Mouse (Mus musculus) ovary, adult 18-20 months (tissue): Measurements from ENCODE around the gene Rps26.
A peak's percentile ranks its signal among the peaks of the same experiment; 100 is the strongest.

Source experiments
- DNase-seq: peaks from one replicate; pipeline ENCODE4 v3.0.0; 2022; ENCODE audit warnings: low spot score, mixed read lengths

The Rps26 gene

DNA sequence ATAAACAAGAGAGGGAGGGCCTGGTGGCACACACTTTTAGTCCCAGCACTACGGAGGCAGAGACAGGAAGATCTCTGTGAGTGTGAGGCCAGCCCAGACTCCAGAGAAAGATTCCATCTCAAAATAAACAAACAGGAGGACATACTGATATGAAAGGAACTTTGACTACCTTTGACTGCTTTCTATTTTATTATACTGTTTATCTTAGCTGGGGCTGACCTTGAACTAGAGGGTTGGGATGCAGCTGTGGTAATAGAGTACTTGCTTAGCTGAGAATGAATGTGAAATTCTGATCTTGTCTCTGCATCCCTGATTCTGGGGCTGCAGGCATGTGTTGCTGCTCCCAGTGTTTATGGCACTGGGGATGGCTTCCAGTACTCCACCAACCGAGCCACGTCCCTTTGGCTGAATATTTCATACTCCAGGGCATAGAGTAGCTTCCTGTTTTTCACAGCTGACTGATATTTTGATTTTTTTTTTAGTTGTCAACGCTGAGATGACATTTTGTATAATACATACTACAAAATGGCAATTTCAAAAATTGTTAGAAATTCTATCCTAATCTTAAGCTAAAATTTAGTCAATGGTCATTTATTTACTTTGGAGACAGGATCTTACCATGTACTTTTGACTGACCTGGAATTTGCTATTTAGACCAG, 23.9 kb downstream of the Rps26 start:
- DNase-seq: no peak

DNA sequence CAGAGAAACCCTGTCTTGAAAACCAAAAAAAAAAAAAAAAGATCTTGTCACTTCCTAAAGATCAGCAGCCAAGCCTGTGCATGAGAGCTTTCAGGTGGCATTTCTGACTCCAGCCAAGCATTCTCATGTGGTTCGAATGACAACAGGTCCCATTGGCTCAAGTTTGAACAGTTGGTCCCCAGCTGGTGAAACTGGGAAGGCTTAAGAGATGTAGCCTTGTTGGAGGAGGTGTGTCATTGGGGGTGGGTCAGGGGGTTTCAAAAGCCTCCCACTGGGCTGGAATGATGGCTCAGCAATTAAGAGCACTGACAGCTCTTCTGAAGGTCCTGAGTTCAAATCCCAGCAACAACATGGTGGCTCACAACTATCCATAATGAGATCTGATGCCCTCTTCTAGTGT, 25.0 kb downstream of the Rps26 start:
- DNase-seq: no peak

DNA sequence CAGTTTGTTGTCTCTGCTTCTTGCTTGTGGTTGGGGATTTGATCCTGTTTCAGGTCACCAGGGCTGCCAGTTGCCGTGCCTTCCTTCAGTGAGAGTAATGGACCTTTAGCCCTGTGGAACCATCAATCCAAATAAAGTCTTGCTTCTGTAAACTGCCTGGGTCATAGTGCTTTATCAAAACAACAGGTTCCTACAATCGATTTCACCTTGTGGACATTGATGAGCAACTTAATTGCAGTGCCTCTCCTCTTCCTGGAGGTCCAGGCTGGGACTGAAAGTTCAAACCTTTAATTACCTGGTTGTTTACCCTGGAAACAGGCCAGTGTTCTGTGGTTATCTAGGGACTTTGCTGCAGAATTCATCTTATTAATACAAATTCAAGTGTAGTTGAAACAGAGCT, 28.1 kb downstream of the Rps26 start:
- no peak for DNase-seq

DNA sequence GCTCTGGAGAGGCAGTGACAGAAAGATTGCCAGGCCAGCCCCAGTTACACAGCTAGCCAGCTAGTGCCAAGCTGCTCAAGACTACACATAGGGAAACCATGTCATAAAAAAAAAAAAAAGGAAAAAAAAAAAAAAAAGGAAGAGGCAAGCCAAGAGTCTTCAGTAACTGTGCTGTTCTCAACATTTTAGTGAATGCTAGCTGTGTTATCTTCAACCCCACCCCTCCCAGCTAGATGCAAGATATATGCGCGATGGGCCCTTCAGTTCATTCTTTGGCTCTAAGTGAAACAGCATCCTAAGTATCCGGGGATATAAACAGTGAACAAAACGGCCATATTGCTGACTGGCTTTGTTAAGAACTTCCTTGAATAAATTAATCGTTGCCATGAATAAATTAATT, 33.8 kb downstream of the Rps26 start:
- DNase-seq: no peak

DNA sequence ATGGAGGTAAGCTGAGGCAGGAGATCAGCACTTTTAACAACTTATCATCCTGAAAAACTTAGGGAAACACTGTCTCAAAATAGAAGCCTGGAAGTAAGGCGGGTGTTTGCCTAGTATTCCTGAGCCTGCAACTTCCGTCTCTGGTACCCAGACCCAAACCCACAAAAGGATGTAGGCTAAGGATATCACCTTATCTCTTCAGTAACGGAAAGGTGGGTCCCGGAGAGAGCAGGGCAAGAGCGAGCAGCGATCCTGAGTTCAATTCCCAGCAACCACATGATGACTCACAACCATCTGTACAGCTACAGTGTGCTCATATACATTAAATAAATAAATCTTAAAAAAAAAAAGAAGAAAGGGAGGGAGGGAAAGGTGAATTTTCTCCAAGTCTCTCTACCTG, 35.1 kb downstream of the Rps26 start:
- no peak for DNase-seq

DNA sequence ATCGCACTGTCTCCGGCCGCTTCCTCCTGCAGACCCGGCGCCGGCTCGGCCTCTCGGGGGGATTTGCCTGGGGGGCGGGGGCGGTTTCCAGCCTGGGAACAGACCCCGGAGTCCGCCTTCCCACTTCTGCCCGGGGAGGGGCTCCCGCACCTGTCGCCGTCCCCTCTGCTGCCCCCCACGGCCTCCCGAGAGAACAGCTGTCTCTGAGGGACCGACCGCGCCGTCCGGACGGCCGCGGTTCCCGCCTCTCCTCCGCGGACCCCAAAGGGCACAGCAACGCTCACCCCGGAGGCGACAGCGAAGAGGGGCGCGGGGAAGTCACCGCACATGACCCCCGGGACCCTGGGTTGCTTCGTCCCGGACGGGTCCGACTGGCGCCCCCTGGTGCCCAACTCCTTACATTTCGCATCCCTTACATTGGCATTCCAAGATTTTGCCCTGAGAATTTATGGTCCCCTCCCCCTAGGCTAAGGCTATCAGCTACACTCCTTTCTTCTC, 36.3 kb downstream of the Rps26 start:
- no peak for DNase-seq

DNA sequence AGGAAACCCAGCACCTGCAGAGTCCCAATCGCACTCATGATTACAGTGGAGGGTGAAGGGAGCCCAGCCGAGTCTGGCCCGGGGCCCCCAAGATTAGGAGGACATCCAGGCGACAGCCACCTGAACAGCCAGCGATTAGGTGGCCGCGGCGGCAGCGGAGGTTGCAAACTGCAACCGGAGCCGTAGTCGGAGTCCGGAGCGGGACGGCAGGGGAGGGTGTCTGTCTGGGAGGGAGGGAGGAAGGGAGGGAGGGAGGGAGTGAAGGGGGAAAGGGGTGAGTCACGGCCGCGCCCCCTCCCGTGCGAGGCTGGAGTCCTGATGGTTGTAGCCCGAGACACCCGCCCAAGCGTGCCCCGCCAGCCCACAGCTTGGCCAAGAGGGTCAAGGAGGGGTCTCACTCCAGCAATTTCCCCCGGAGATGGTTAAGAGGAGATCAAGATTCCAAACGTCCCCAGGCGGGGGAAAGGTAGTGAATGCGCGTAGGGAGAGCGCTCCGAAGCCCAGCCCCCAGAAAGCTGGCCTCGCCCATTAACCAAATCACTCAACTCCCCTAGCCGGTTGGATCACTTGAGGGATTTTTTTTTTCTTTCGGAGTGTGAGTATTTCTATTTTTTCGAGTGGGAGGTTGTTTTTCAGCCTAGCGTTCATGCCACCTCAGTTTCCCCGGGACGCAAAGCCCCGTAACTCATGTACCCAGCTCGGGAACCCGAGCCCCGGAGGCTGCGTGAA, 36.9 kb downstream of the Rps26 start, which contains the start of gene Erbb3:
Gene Erbb3 (minus strand): TSS at position 189 of the 729 bp plus-strand sequence.
- peak; percentile 23 for DNase-seq

DNA sequence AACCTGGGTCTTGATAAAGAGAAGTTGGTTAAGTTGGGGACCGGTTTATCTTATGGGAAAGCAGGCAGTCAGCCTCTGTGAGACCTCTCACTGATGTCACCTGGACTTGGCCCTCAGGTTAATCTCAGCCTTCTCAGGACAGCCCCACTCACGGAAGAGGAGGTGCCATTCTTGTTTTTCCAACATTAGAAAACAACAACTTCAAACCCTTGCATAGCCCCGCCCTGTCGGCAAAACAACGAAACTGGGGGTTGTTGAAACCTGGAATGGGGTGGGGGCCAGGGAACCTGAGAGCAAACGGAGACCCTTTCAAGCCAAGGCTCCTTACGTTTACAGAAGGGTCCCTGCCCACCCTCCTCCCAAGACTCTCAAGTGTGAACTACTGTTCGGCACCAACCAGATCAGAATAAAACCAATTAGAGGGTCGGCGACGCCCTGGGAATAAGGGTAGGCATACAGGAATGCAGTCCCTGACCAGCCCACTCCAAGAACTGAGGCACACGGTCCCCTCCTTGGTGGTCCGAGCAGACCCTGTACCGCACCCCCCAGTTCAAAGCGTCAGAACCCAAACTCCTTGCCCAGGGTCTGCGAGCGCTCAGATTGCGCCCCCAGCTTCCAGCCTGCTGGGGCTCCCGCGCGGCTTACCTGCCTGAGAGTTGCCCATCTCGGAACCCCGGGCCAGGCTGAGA, 37.6 kb downstream of the Rps26 start:
- DNase-seq: no peak

DNA sequence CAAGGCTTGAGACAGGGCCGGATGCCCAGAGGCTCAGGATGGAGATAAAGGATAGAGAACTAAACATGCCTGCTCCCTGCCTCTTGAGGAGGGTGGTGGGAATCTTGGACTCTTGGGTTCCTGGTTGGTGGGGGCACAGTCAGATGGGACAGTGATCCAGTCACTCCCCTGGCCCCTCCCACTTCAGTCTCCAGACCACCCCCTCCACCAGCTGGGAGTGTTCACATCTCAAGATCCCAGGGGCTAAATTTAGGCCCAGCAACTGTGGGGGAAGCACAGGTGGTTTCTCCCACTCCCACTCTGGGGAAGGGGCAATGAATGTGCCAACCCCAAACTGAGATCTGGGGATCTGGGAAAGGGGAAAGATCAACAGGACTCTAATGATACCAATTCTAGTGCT, 38.4 kb downstream of the Rps26 start:
- no peak for DNase-seq

DNA sequence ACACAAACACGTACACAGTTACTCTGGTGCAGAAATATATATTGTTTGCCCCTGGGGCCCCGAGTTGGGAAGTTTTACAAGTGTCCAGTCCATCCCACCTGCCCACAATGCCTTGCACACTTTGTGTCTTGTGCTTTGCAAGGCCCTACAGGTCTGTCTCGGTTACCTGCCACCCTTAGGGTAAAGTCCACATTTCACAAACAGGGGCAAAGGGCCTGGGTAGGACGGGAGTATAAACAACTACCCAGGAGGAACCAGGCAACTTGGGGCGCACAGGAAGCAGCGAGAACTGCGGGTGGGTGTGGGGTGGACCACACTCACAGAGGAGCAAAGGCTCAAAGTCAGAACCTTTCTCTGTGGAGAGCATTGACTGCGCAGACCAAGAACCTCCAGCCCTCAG, 38.9 kb downstream of the Rps26 start:
- no peak for DNase-seq

DNA sequence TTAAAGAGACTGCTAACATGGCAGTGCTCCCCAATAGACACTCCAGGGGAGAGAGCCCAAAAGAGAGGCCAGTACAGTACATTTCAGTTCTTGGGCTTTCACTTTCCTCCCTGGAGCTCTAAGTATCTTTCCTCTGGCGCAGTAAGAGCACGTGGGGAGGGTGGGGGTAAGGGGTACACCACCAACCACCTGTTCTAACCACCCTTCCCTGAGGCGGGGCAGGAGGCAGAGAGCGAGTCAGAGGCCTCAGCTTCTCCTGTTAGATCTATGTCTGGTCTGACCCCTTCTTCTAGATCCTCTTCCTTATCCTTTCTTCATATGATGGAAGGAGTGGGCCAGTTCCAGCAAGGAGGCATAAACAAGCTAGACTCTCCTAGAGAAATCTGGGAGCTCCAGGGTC, 39.4 kb downstream of the Rps26 start:
- no peak for DNase-seq

DNA sequence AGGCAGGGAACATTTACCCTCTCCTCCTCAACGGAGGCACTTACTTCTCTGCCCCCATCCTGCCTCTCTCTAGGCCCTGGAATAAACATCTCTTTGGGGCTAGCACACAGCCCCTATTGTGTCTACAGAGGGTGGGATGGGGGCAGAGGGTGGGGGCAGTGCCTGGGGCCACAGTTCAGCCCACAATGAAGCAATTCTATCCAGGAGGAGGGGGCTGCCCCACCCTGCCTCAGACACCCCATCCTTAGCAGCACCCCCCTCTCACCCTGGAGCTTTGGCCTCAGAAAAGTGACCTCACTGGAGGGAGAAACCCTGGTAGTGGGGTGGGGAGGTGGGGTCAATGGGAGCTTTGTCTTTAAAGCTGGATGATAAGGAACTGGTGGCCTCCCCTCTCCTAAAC, 40.0 kb downstream of the Rps26 start:
- no peak for DNase-seq

DNA sequence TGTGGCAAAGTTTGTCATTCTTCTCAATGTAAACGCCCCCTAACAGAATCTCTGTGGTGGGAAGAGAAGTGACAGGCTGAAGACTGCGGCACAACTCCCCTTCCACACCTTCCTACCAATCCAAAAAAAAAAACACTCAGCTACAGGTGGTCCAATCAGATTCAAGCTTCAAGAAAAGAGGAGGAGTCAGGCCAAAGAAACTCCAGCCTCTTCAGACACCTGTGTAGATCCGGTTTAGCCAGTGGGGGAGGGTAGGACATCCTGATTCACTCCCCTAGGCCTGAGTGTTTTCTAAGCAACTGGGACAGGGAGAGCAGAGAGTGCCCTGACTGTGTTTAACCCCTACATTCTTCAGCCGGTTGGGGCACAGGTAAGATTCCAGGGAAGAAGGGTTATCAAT, 42.2 kb downstream of the Rps26 start:
- DNase-seq: no peak

DNA sequence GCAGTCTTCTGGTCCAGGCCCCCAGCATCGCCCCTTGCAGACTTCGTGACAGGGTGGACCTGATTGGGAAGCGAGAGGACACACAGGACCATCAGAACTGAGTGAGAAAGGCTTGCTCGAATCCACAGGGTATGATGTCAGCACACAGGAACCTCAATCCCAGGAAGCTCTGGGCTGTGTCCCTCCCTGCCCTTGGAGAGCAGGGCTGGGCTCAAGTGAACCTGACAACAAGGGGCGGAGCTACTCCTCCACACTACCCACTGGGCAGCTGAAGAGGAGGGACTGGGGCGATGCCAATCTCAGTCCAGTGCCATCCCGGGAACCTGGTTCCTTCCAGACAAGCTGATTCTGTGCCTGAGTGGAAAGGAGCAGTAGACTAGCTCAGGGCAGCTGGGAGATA, 42.9 kb downstream of the Rps26 start:
- DNase-seq: peak; percentile 75

DNA sequence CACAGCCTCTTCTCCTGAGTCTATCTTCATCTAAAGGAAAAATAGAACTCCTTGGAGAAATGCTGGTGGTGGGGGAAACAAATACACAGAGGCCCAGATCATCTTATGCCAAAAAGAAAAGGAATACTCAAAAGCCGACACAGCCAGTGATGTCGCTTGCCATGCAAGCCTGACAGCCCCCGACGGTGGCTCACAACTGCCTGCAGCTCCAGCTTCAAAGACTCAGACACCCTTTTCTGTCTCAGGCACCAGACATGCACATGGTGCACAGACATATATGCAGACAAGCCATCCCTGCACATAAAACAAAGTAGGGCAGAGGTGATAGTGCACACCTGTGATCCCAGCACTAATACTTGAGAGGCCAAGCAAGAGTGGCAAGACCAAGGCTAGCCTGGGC, 46.8 kb downstream of the Rps26 start:
- DNase-seq: no peak

DNA sequence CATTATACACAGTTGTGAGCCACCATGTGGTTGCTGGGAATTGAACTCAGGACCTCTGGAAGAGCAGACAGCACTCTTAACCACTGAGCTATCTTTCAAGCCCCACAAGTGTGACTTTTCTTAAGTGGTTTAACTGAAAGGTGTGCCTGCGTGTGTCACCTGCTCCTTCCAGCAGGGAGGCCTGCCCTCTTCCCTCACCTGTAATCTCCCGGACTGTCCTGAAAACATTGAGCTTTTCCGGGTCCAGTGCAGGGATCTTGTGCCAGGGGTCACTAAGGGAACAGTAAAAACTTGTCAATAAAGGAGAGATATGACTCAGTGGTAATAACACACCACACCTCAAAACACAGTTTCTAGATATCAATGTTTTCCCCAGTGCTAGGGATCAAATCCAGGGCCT, 47.2 kb downstream of the Rps26 start:
- no peak for DNase-seq

DNA sequence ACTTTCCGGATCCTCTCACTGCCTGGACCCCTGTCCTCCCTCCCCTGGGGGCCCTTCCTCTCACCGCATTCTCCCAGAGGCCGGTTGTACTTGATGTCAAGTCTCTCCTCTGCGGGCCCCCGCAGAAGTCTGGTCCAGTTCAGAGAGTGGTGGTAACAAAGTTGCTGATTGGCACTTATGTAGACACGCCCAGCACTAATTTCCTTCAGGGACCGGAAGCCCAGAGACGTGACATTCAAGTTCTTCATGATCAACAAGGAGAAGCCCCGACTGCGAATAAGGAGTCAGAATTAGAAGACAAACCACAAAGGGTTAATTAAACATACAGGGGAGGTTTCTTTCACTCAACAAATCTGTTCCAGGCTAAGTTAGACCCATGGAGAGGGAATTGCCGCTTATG, 48.2 kb downstream of the Rps26 start:
- DNase-seq: no peak

DNA sequence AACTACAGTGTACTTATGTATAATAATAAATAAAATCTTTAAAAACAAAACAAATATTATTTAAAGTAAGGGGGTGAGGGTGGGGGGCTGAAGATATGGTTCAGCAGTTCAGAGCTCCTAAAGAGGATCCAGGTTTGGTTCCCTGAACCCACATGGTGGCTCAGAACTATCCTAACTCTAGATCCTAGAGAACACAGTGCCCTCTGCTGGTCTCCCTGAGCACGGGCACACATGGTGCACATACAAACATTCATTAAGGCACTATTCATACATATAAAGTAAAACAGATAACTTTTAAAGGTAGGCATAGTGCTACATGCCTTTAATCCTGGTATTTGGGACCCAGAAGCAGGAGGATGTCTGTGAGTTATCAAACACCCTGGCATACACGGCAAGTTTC, 51.5 kb downstream of the Rps26 start:
- DNase-seq: no peak
